Mouse (Mus musculus): Measurements from ENCODE around the gene Gpr4.

DNA sequence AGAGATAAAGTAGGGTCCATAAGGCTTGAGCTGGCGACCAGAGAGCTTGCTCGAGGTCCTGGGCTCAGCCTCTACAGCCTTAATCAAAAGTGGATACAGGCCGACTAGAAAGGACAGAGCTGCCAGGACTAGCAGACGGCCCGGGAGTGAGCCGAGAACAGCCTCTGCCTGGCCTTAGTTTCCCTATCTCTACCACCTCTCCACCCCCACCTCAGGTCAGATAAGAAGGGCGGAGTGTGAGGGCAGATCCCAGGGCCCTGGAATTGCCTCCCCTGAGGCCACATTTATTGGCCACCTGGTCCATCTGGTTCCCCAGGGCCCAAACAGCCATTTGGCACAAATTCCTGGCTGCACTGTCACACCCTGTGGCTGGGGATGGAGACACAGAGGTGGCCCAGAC lies 52.8 kb downstream of the Gpr4 start:
- TF ChIP-seq CTCF (IDR thresholded peaks at IDR 0.05; ENCODE audit: insufficient read depth, low read depth, low read length) (no peak), POLR2A (IDR thresholded peaks at IDR 0.05; ENCODE audit: insufficient read depth, low read depth, low read length) (no peak)
